9 mouse cellular contexts compared by ENCODE assay signal in the genomic region with DNA sequence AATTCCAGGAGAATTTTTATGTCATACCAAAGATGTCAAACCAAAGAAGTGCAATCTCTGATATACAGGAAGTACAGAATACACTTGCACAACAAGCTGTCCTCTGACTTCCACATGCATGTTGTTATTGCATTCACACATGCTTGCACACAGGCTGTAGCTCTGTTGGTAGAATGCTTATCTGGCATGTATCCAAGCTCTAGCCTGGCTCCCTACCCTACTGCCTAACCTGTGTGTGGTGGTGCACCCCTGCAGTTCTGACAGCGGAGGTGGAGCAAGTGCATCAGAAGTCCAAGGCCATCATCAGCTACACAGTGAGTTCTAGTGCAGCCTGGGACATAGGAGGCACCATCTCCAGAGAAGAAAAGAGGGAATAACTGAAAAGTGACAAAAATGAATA. TPM values are rescaled to one million over a fixed set of nuclear protein-coding genes. Genes with fewer than 3 reads are reported as not detected.
DNase-seq lines count a peak whose midpoint lies in the region; ATAC-seq lines count a peak whose summit lies in the region.
"Had no signal": no experiment of that assay in that cellular context is flagged by ENCODE, and none has a peak within 500 bp of the region (broad histone marks: within the 10 kb centered on the region; RNA-seq: fewer than 3 reads in every experiment).

No protein-coding gene starts in this region.

- H3K27ac ChIP-seq in midbrain, embryonic 16.5 days (ENCODE audit: low read length): no peak overlapping the region
- no peak overlapping the region for H3K27ac ChIP-seq in midbrain, embryonic 11.5 days (ENCODE audit: low read depth, low read length)
- H3K27ac ChIP-seq in kidney, embryonic 16.5 days (ENCODE audit: low read length): no peak overlapping the region

- H3K9me3 ChIP-seq in midbrain, embryonic 16.5 days (replicated peaks; ENCODE audit: control insufficient read depth, low read length, poor library complexity, severe bottlenecking): no peaks in the 10 kb centered on the region
- H3K9me3 ChIP-seq in midbrain, embryonic 11.5 days (ENCODE audit: control insufficient read depth, low read length): no peaks in the 10 kb centered on the region
- no peaks in the 10 kb centered on the region for H3K9me3 ChIP-seq in kidney, embryonic 16.5 days (ENCODE audit: low read length)

- no peak overlapping the region for H3K4me3 ChIP-seq in midbrain, embryonic 16.5 days (ENCODE audit: low read depth, low read length)
- no peak overlapping the region for H3K4me3 ChIP-seq in midbrain, embryonic 11.5 days (ENCODE audit: low read depth, low read length)
- H3K4me3 ChIP-seq in kidney, embryonic 16.5 days (ENCODE audit: low read length): no peak overlapping the region

- peak; percentile 76 for DNase-seq in heart, adult 11 months
- no peak for DNase-seq in heart, postnatal 25 days (ENCODE audit: low spot score)
- no peak for DNase-seq in midbrain, embryonic 11.5 days (ENCODE audit: low spot score, missing footprints)
- peak; percentile 32 for DNase-seq in splenic B cell, adult 2 months (ENCODE audit: low read depth, low spot score)
- no peak for DNase-seq in frontal cortex, postnatal 36 days (ENCODE audit: low spot score in 2 of 2)
- DNase-seq in left cerebral cortex, adult 18-20 months (ENCODE audit: low spot score in 2 of 2): no peak

- no peaks in the 10 kb centered on the region for H3K27me3 ChIP-seq in midbrain, embryonic 16.5 days (ENCODE audit: control insufficient read depth, insufficient read depth, low read depth, low read length)
- no peaks in the 10 kb centered on the region for H3K27me3 ChIP-seq in midbrain, embryonic 11.5 days (ENCODE audit: control insufficient read depth, insufficient read depth, low read length)
- H3K27me3 ChIP-seq in kidney, embryonic 16.5 days (ENCODE audit: insufficient read depth, low read length): no peaks in the 10 kb centered on the region
- H3K27me3 ChIP-seq in splenic B cell, adult 2 months (ENCODE audit: control insufficient read depth, insufficient read depth, low read length, poor library complexity, severe bottlenecking): no peaks in the 10 kb centered on the region
- H3K27me3 ChIP-seq: CH12.LX had no signal

- H3K4me1 ChIP-seq in midbrain, embryonic 16.5 days (ENCODE audit: control insufficient read depth, insufficient read depth, low read length): peaks cover 2% of the 10 kb centered on the region; the same call in 1 of the 2 replicates
- H3K4me1 ChIP-seq in midbrain, embryonic 11.5 days (ENCODE audit: control insufficient read depth, insufficient read depth, low read length): no peaks in the 10 kb centered on the region
- peaks cover 24% of the 10 kb centered on the region for H3K4me1 ChIP-seq in kidney, embryonic 16.5 days (ENCODE audit: insufficient read depth, low read length)

- H3K9ac ChIP-seq in midbrain, embryonic 16.5 days (ENCODE audit: low read depth, low read length): no peak overlapping the region
- H3K9ac ChIP-seq in midbrain, embryonic 11.5 days (ENCODE audit: low read length): no peak overlapping the region
- H3K9ac ChIP-seq in kidney, embryonic 16.5 days (replicated peaks; ENCODE audit: low read length): no peak overlapping the region

- H3K4me2 ChIP-seq in midbrain, embryonic 16.5 days (ENCODE audit: low read length): no peak overlapping the region
- H3K4me2 ChIP-seq in midbrain, embryonic 11.5 days: no peak overlapping the region
- H3K4me2 ChIP-seq in kidney, embryonic 16.5 days (replicated peaks; ENCODE audit: low read depth, low read length): no peak overlapping the region

- H3K36me3 ChIP-seq in midbrain, embryonic 16.5 days (ENCODE audit: control insufficient read depth, insufficient read depth, low read length): no peaks in the 10 kb centered on the region
- H3K36me3 ChIP-seq in midbrain, embryonic 11.5 days (ENCODE audit: control insufficient read depth, insufficient read depth, low read length): no peaks in the 10 kb centered on the region
- H3K36me3 ChIP-seq in kidney, embryonic 16.5 days (ENCODE audit: insufficient read depth, low read length): no peaks in the 10 kb centered on the region
- no peaks in the 10 kb centered on the region for H3K36me3 ChIP-seq in splenic B cell, adult 2 months (ENCODE audit: control insufficient read depth, insufficient read depth, low read length, poor library complexity, severe bottlenecking)

- peak; percentile 30; the same call in 1 of the 2 replicates for ATAC-seq in midbrain, embryonic 16.5 days
- no peak for ATAC-seq in midbrain, embryonic 11.5 days (ENCODE audit: low FRiP score)
- peak; percentile 78 for ATAC-seq in kidney, embryonic 16.5 days (ENCODE audit: low FRiP score, low TSS enrichment)

- intact Hi-C loops in heart, postnatal 25 days (cut with DNase I): no loop called here

- 76% methylated on average over 1 of the region's 1 CpGs for WGBS in midbrain, embryonic 16.5 days
- WGBS in midbrain, embryonic 11.5 days: 86% methylated on average over 1 of the region's 1 CpGs
- WGBS in kidney, embryonic 16.5 days: 86% methylated on average over 1 of the region's 1 CpGs

RNA-seq across cellular contexts. Expression of a gene that starts 12.0 kb away (rescaled TPM):
- 10 to 100 TPM; 48.8 to 55.6 TPM for total RNA-seq in heart, postnatal 25 days (2021)
- 55.0 and 55.7 TPM in 2 replicates for polyA plus RNA-seq in midbrain, embryonic 16.5 days (2015; fragmentation: Nextera tagmentation; extraction: Ambion mirVana)
- 56.9 and 62.0 TPM in 2 replicates for polyA plus RNA-seq in midbrain, embryonic 11.5 days (2014; fragmentation: Nextera tagmentation; extraction: Ambion mirVana)
- 28.3 and 30.0 TPM in 2 replicates for polyA plus RNA-seq in kidney, embryonic 16.5 days (2015; fragmentation: Nextera tagmentation; extraction: Ambion mirVana)
- 10 to 100 TPM; 62.4 to 64.3 TPM for total RNA-seq in left cerebral cortex, adult 18-20 months (2021)

RNA-seq across cellular contexts. Expression of a gene that starts 12.9 kb away (rescaled TPM):
- total RNA-seq in heart, postnatal 25 days (2021): 100 to 1,000 TPM; 104 to 105 TPM
- polyA plus RNA-seq in midbrain, embryonic 16.5 days (2015; fragmentation: Nextera tagmentation; extraction: Ambion mirVana): 32.0 and 33.2 TPM in 2 replicates
- 55.2 and 56.1 TPM in 2 replicates for polyA plus RNA-seq in midbrain, embryonic 11.5 days (2014; fragmentation: Nextera tagmentation; extraction: Ambion mirVana)
- 38.5 and 41.8 TPM in 2 replicates for polyA plus RNA-seq in kidney, embryonic 16.5 days (2015; fragmentation: Nextera tagmentation; extraction: Ambion mirVana)
- total RNA-seq in left cerebral cortex, adult 18-20 months (2021): 10 to 100 TPM; 87.9 to 89.8 TPM

Comparison
In these comparisons a context has a peak if more than half of its experiments do, and no peak if none do; other contexts are left out.
1. DNase-seq: peak in heart, adult 11 months (single experiment) and splenic B cell, adult 2 months (single experiment); none in heart, postnatal 25 days (single experiment), midbrain, embryonic 11.5 days (single experiment), frontal cortex, postnatal 36 days (0 of 2) and left cerebral cortex, adult 18-20 months (0 of 2).